Mouse (Mus musculus): Measurements from ENCODE around the gene Nectin3. TPM values are rescaled to one million over a fixed set of nuclear protein-coding genes. Genes with fewer than 3 reads are reported as not detected.
A peak's percentile ranks its signal among the peaks of the same experiment; 100 is the strongest.
"Not testable (repeated sequence)": the region's sequence is repeated elsewhere in the genome, so short reads cannot be mapped to it uniquely, and the experiment has no call there.

Nectin3 gene
- total RNA-seq, 2 experiments from 2014 or later, result 57.2 to 60.7 TPM

GRCm38 (mm10) chr16:46449013-46449412 is 49.3 kb downstream of the Nectin3 start:
- intact Hi-C loops (cut with DNase I), result no loop called here
- no peak for DNase-seq (ENCODE audit: low spot score in 2 of 2)

GRCm38 (mm10) chr16:46431317-46431716 is 67.0 kb downstream of the Nectin3 start:
- intact Hi-C loops (cut with DNase I), result no loop called here
- no peak for DNase-seq (ENCODE audit: low spot score in 2 of 2)

- intact Hi-C loops (cut with DNase I), result no loop called here
- DNase-seq (ENCODE audit: low spot score in 2 of 2), result no peak
Observed at GRCm38 (mm10) chr16:46416177-46416576, 82.1 kb downstream of the Nectin3 start.

GRCm38 (mm10) chr16:46410739-46411057 is 87.6 kb downstream of the Nectin3 start:
- intact Hi-C loops (cut with DNase I), result no loop called here
- no peak for DNase-seq (ENCODE audit: low spot score in 2 of 2)

GRCm38 (mm10) chr16:46410053-46410738 is 88.1 kb downstream of the Nectin3 start:
- intact Hi-C loops (cut with DNase I), result no loop called here
- no peak for DNase-seq (ENCODE audit: low spot score in 2 of 2)

GRCm38 (mm10) chr16:46407997-46408396 is 90.3 kb downstream of the Nectin3 start:
- intact Hi-C loops (cut with DNase I), result no loop called here
- no peak for DNase-seq (ENCODE audit: low spot score in 2 of 2)

GRCm38 (mm10) chr16:46406844-46407639 is 91.3 kb downstream of the Nectin3 start:
- DNase-seq (ENCODE audit: low spot score in 2 of 2), result no peak
- intact Hi-C loops (cut with DNase I), result no loop called here

- DNase-seq (ENCODE audit: low spot score in 2 of 2), result no peak
Observed at GRCm38 (mm10) chr16:46397945-46398344, 100.4 kb downstream of the Nectin3 start.

GRCm38 (mm10) chr16:46389415-46390033 is 108.8 kb downstream of the Nectin3 start:
- peak in 1 of 2 experiments; percentile 2 for DNase-seq (ENCODE audit: low spot score in 2 of 2)
- intact Hi-C loops (cut with DNase I), result no loop called here

More at GRCm38 (mm10) chr16:46397945-46398344, 100.4 kb downstream of the Nectin3 start:
- intact Hi-C loops (cut with DNase I), result no loop called here

- intact Hi-C loops (cut with DNase I), result no loop called here
- DNase-seq (ENCODE audit: low spot score in 2 of 2), result peak in 1 of 2 experiments; percentile 1
Observed at GRCm38 (mm10) chr16:46388527-46389414, 109.6 kb downstream of the Nectin3 start.

- DNase-seq (ENCODE audit: low spot score in 2 of 2), result peak in 1 of 2 experiments; percentile 3
- intact Hi-C loops (cut with DNase I), result no loop called here
Observed at GRCm38 (mm10) chr16:46384279-46384678, 114.0 kb downstream of the Nectin3 start.

GRCm38 (mm10) chr16:46383344-46383743 is 115.0 kb downstream of the Nectin3 start:
- peak in 1 of 2 experiments; percentile 27 for DNase-seq (ENCODE audit: low spot score in 2 of 2)
- intact Hi-C loops (cut with DNase I), result no loop called here

- intact Hi-C loops (cut with DNase I), result no loop called here
- DNase-seq (ENCODE audit: low spot score in 2 of 2), result no peak
Observed at GRCm38 (mm10) chr16:46376575-46376974, 121.8 kb downstream of the Nectin3 start.

GRCm38 (mm10) chr16:46362022-46362421 is 136.3 kb downstream of the Nectin3 start:
- DNase-seq (ENCODE audit: low spot score in 2 of 2), result no peak
- intact Hi-C loops (cut with DNase I), result no loop called here

GRCm38 (mm10) chr16:46357658-46358057 is 140.7 kb downstream of the Nectin3 start:
- DNase-seq (ENCODE audit: low spot score in 2 of 2); intact Hi-C loops (cut with DNase I): not testable (repeated sequence)

GRCm38 (mm10) chr16:46356663-46357062 is 141.7 kb downstream of the Nectin3 start:
- intact Hi-C loops (cut with DNase I), result no loop called here
- no peak for DNase-seq (ENCODE audit: low spot score in 2 of 2)
